Mouse (Mus musculus) macrophage (primary cell): ENCODE data around the gene Ptpre. TPM values are rescaled to one million over a fixed set of nuclear protein-coding genes. Genes with fewer than 3 reads are reported as not detected.
"Not testable (repeated sequence)": the region's sequence is repeated elsewhere in the genome, so short reads cannot be mapped to it uniquely, and the experiment has no call there.

ENCODE experiments used
- H3K27ac ChIP-seq: fragments of 350-480 bp; formaldehyde crosslinking; 2 replicates; pipeline ENCODE4 v1.9.0; 2021
- H3K36me3 ChIP-seq: fragments of 350-480 bp; formaldehyde crosslinking; 2 replicates; pipeline ENCODE4 v1.9.0; 2021; ENCODE audit errors: inconsistent target
- H3K4me3 ChIP-seq: fragments of 350-480 bp; formaldehyde crosslinking; 2 replicates; pipeline ENCODE4 v1.9.0; 2021; ENCODE audit errors: inconsistent target
- H3K79me2 ChIP-seq: fragments of 350-480 bp; formaldehyde crosslinking; 2 replicates; pipeline ENCODE4 v1.9.0; 2021; ENCODE audit errors: inconsistent target
- WGBS: methylation state at CpG from one replicate; pipeline ENCODE4 v1.1.7; 2026; ENCODE audit warnings: inconsistent platforms; ENCODE audit not compliant: missing documents; 5-methylcytosine and 5-hydroxymethylcytosine counted together
- polyA plus RNA-seq: library from polyadenylated mRNA; stranded (reverse); fragments of 250-400 nt; gene quantifications from 3 replicates; pipeline ENCODE4 v1.2.4, GENCODE M21; 2018; ENCODE audit warnings: inconsistent platforms

The Ptpre gene
- polyA plus RNA-seq, 1 experiment from 2014 or later, result 35.9 TPM

- WGBS, result 51% methylated on average over 16 of the region's 16 CpGs
- Histone ChIP-seq H3K79me2 (no peaks in the 10 kb centered on the region; the same call in 1 of the 2 replicates), H3K4me3 (no peak overlapping the region), H3K27ac (no peak overlapping the region), H3K36me3 (peaks cover 69% of the 10 kb centered on the region)
These were observed 131.8 kb downstream of the Ptpre start for GRCm38 (mm10) chr7:135668852-135669739.

DNA sequence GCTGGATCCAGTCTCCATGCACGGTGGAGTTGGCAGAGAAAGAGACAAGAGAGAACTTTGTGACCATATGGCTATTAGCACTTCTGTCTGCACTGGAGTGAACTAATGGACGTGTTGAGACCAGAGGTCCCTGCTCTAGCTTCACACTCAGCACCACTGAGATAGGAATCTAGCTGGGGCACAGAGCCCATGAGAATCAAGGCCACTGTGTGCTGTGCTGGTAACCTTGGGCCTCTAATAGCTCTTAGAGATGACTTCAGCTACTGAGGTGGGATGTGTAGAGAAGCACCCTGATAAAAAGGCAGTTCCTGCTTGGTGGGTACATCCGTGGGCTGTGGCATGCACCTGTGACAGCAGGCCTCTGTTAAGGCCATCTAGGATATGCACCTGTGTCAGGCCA is 136.3 kb downstream of the Ptpre start:
- WGBS, result 93% methylated on average over 3 of the region's 3 CpGs
- Histone ChIP-seq H3K4me3 (no peak overlapping the region), H3K27ac (no peak overlapping the region), H3K36me3 (peaks cover 97% of the 10 kb centered on the region), H3K79me2 (no peaks in the 10 kb centered on the region; the same call in 1 of the 2 replicates)

- no peak overlapping the region for H3K27ac ChIP-seq
- H3K36me3 ChIP-seq, result peaks cover 96% of the 10 kb centered on the region
- H3K4me3 ChIP-seq, result no peak overlapping the region
- WGBS, result 93% methylated on average over 8 of the region's 8 CpGs
- H3K79me2 ChIP-seq, result no peaks in the 10 kb centered on the region
These were observed 139.4 kb downstream of the Ptpre start for GRCm38 (mm10) chr7:135676722-135677121.

DNA sequence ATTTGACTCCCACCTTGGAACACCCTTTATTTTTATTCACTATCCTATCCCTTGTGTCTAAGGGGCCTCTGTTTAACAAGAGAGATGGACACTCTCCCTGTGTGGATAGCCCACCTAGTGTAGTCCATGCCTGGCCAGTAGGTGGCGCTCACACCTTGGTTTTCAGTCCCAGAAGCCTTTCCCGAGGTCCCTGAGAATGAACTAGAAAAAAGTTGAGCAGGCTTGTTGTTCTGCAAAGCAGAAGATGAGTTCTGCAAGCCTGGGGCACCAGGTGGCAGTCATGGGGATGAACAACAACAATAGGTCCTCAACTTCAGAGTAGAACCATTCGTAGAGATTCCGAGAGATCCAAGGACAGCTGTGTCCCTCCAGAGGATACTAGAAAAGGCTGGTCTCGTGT is 143.1 kb downstream of the Ptpre start:
- no peak overlapping the region for H3K27ac ChIP-seq
- H3K36me3 ChIP-seq, result peaks cover 92% of the 10 kb centered on the region
- WGBS, result 87% methylated on average over 5 of the region's 5 CpGs
- no peak overlapping the region for H3K4me3 ChIP-seq
- no peaks in the 10 kb centered on the region for H3K79me2 ChIP-seq

GRCm38 (mm10) chr7:135684098-135684497 is 146.8 kb downstream of the Ptpre start:
- H3K4me3 ChIP-seq, H3K27ac ChIP-seq, H3K79me2 ChIP-seq: not testable (repeated sequence)
- peaks cover 59% of the 10 kb centered on the region for H3K36me3 ChIP-seq
- 88% methylated on average over 3 of the region's 4 CpGs for WGBS

- no peak overlapping the region for H3K4me3 ChIP-seq
- H3K27ac ChIP-seq, result no peak overlapping the region
- 98% methylated on average over 7 of the region's 7 CpGs for WGBS
- peaks cover 50% of the 10 kb centered on the region for H3K36me3 ChIP-seq
- H3K79me2 ChIP-seq, result no peaks in the 10 kb centered on the region
These were observed 147.7 kb downstream of the Ptpre start for GRCm38 (mm10) chr7:135684938-135685337.

- H3K4me3 ChIP-seq, result no peak overlapping the region
- H3K79me2 ChIP-seq, result peaks cover 33% of the 10 kb centered on the region; the same call in 1 of the 2 replicates
- 86% methylated on average over 7 of the region's 7 CpGs for WGBS
- H3K27ac ChIP-seq, result peak overlapping the region; percentile 17; the same call in 1 of the 2 replicates
- H3K36me3 ChIP-seq, result peaks cover 12% of the 10 kb centered on the region
These were observed 152.1 kb downstream of the Ptpre start for GRCm38 (mm10) chr7:135689396-135689795.

DNA sequence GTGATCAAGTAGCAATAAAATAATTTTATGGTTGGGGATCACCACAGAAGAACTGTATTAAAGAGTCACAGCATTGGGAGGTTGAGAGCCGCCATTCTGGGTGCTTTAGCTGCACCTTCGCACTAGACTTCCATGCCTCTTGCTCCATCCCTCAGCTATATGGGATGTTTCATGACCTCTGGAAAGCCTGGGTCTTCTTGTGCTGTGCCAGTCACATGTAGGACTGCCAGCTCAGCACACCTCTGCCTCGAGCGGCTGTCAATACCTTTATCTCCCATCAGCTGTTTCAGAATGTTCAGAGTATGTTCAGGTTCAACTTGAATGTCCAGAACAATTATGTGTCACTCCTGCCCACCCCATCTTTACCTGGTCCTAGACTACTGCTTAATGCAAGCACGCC is 154.7 kb downstream of the Ptpre start:
- H3K36me3 ChIP-seq, result no peaks in the 10 kb centered on the region
- no peak overlapping the region for H3K4me3 ChIP-seq
- WGBS, result 96% methylated on average over 5 of the region's 5 CpGs
- H3K27ac ChIP-seq, result no peak overlapping the region
- peaks cover 33% of the 10 kb centered on the region; the same call in 1 of the 2 replicates for H3K79me2 ChIP-seq

GRCm38 (mm10) chr7:135694130-135694529 is 156.8 kb downstream of the Ptpre start:
- Histone ChIP-seq H3K36me3 (no peaks in the 10 kb centered on the region), H3K4me3 (no peak overlapping the region), H3K27ac (no peak overlapping the region), H3K79me2 (peaks cover 50% of the 10 kb centered on the region; the same call in 1 of the 2 replicates)
- 76% methylated on average over 4 of the region's 4 CpGs for WGBS

DNA sequence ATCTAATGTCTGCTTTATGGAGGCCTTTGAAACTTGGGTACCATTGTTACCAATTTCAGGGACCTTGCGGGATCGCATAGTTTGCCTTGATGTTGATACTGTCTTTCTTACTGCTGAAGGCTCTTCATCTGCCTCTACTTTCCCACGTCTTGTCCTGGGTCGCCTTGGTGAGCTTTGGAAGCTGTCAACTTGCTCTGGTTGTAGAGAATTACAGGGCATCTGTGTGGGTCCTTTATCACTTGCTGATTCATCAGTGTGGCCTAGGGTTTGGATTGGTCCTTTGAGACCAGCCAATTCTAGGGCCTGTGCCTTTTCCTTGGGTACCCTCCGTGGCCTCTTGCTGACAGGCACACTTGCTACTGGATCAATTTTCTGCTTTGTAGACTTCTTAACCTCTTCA is 157.5 kb downstream of the Ptpre start:
- 98% methylated on average over 5 of the region's 5 CpGs for WGBS
- no peak overlapping the region for H3K4me3 ChIP-seq
- no peaks in the 10 kb centered on the region for H3K36me3 ChIP-seq
- H3K79me2 ChIP-seq, result peaks cover 50% of the 10 kb centered on the region; the same call in 1 of the 2 replicates
- H3K27ac ChIP-seq, result no peak overlapping the region

DNA sequence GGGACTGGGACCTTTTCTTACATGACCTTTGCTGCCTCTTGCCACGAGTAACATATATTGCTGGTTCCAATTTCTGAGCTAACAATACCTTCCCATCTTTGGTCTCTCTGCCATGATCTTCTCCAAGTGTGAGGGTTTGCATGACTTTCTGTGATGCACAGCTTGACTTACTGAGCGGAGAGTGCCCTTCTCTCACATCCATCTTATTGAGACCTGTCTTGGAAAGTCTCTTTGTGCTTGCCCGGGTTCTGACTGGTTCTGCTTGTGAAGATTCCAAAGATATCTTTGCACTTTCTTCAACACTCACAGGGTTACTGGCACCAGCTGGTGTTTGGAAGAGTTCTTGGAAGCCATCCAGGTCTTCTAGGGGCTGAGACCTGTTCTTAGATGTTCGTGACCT is 158.8 kb downstream of the Ptpre start:
- WGBS, result 94% methylated on average over 4 of the region's 4 CpGs
- H3K36me3 ChIP-seq, result no peaks in the 10 kb centered on the region

GRCm38 (mm10) chr7:135697021-135697740 is 159.9 kb downstream of the Ptpre start:
- not testable (repeated sequence) for H3K27ac ChIP-seq, H3K4me3 ChIP-seq, H3K36me3 ChIP-seq
- 98% methylated on average over 5 of the region's 5 CpGs for WGBS
- peaks cover 52% of the 10 kb centered on the region; the same call in 1 of the 2 replicates for H3K79me2 ChIP-seq

More for the DNA sequence above, 158.8 kb downstream of the Ptpre start:
- peaks cover 51% of the 10 kb centered on the region; the same call in 1 of the 2 replicates for H3K79me2 ChIP-seq
- no peak overlapping the region for H3K27ac ChIP-seq
- H3K4me3 ChIP-seq, result no peak overlapping the region

DNA sequence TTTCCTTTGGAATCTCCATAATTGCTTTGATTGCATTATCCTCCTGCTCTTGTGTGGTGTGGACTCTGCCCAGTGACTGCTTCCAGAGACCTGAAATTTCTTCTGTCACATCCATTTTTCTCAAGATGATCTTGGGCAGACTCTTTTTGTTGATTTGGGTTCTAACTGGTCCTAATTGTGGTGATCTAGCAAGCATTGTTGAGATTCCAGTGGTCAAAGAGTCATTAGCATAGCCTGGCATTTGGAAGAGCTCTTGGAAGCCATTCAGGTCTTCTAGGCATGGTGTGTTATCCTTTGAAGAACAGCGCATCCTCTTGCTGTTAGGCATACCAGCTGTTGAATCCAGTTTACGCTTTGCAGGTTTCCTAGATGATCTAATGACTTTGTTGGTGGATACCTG is 161.1 kb downstream of the Ptpre start:
- WGBS, result 96% methylated on average over 2 of the region's 2 CpGs
- no peak overlapping the region for H3K27ac ChIP-seq
- no peak overlapping the region for H3K4me3 ChIP-seq
- no peaks in the 10 kb centered on the region for H3K36me3 ChIP-seq
- peaks cover 50% of the 10 kb centered on the region; the same call in 1 of the 2 replicates for H3K79me2 ChIP-seq

DNA sequence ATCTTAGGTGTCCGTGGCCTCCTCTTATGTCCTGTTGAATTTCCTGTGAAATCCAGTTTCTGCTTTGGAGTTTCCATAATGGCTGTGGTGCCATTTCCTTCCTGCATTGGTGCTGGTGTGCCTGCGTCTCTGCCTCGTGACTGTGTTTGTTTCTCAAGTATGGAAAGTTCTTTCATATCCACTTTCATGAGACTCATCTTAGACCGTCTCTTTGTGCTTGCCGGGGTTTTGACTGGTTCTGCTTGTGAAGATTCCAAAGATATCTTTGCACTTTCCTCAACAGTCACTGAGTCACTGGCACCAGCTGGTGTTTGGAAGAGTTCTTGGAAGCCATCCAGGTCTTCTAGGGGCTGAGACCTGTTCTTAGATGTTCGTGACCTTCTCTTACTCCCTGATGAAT is 162.1 kb downstream of the Ptpre start:
- peaks cover 50% of the 10 kb centered on the region; the same call in 1 of the 2 replicates for H3K79me2 ChIP-seq
- H3K27ac ChIP-seq, H3K4me3 ChIP-seq, H3K36me3 ChIP-seq: not testable (repeated sequence)
- 77% methylated on average over 5 of the region's 6 CpGs for WGBS
